Mouse (Mus musculus) heart, postnatal 0 days (tissue): ENCODE data around the gene Mal.

Source experiments
- CTCF ChIP-seq: IDR thresholded peaks from 2 replicates; pipeline ENCODE4 v1.5.1; 2016; ENCODE audit warnings: antibody characterized with exemption, control low read depth, low read depth
- EP300 ChIP-seq: IDR thresholded peaks from 2 replicates; pipeline ENCODE4 v1.6.1; 2016; ENCODE audit warnings: antibody characterized with exemption, low read depth

DNA sequence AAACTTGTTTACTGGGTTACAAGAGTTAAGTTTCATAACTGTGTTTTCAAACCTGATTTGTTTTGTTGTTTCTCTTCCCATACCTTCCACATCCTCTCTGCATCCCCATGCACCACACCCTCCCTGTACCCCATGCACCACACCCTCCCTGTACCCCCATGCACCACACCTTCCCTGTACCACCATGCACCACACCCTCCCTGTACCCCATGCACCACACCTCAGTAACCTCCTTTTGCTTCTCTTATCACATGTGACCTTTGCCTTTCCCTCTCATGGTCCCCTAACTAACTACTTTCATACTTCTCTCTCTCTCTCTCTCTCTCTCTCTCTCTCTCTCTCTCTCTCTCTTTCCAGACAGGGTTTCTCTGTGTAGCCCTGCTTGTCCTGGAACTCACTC, 10.5 kb upstream of the Mal start:
- TF ChIP-seq EP300 (no peak), CTCF (no peak)
